Mouse (Mus musculus) small intestine, adult 2 months (tissue): ENCODE measurements around the gene Gm27029. TPM values are rescaled to one million over a fixed set of nuclear protein-coding genes. Genes with fewer than 3 reads are reported as not detected.
A peak's percentile ranks its signal among the peaks of the same experiment; 100 is the strongest.
"Not testable (repeated sequence)": the region's sequence is repeated elsewhere in the genome, so short reads cannot be mapped to it uniquely, and the experiment has no call there.

Experiments used
- H3K27ac ChIP-seq: fragments of 200-500 bp; 2 replicates; pipeline ENCODE4 v1.5.1; 2012; ENCODE audit warnings: low read depth, low read length, control low read depth, inconsistent platforms; ENCODE audit not compliant: insufficient read depth
- H3K27me3 ChIP-seq: fragments of 200-500 bp; 2 replicates; pipeline ENCODE4 v1.6.1; 2012; ENCODE audit warnings: mild to moderate bottlenecking, moderate library complexity, low read length, inconsistent platforms; ENCODE audit not compliant: control insufficient read depth, insufficient read depth
- H3K36me3 ChIP-seq: fragments of 200-500 bp; 2 replicates; pipeline ENCODE4 v1.6.1; 2012; ENCODE audit warnings: mild to moderate bottlenecking, low read length, control low read depth, inconsistent platforms; ENCODE audit not compliant: control insufficient read depth, insufficient read depth
- H3K4me1 ChIP-seq: fragments of 200-500 bp; 2 replicates; pipeline ENCODE4 v1.6.1; 2012; ENCODE audit warnings: low read length, inconsistent platforms, mixed read lengths; ENCODE audit not compliant: control insufficient read depth, insufficient read depth, insufficient read length
- H3K4me3 ChIP-seq: fragments of 200-500 bp; 2 replicates; pipeline ENCODE4 v1.5.1; 2012; ENCODE audit warnings: low read depth, mild to moderate bottlenecking, control low read depth, inconsistent platforms, low read length, moderate library complexity
- CTCF ChIP-seq: fragments of 200-500 bp; IDR thresholded peaks from 2 replicates; pipeline ENCODE4 v1.5.1; 2012; ENCODE audit warnings: low read depth, mild to moderate bottlenecking, control low read depth, inconsistent platforms, low read length, moderate library complexity, mixed read lengths; ENCODE audit not compliant: insufficient replicate concordance, insufficient read length; ENCODE audit errors: extremely low read depth
- POLR2A ChIP-seq: fragments of 200-500 bp; IDR thresholded peaks from 2 replicates; pipeline ENCODE4 v1.6.1; 2012; ENCODE audit warnings: low read depth, mild to moderate bottlenecking, control low read depth, inconsistent platforms, low read length, moderate library complexity
- WGBS: fragments of 180-500 bp; shearing (Covaris S2); methylation state at CpG from one replicate; pipeline ENCODE4 v1.1.7; 2018; 5-methylcytosine and 5-hydroxymethylcytosine counted together
- polyA plus RNA-seq: library from polyadenylated mRNA; depleted of rRNA; stranded (reverse); fragments of >200 nt; gene quantifications from 2 replicates; pipeline ENCODE4 v1.2.3, GENCODE M21; 2012

Gm27029 gene
- polyA plus RNA-seq, 1 experiment = not detected

DNA sequence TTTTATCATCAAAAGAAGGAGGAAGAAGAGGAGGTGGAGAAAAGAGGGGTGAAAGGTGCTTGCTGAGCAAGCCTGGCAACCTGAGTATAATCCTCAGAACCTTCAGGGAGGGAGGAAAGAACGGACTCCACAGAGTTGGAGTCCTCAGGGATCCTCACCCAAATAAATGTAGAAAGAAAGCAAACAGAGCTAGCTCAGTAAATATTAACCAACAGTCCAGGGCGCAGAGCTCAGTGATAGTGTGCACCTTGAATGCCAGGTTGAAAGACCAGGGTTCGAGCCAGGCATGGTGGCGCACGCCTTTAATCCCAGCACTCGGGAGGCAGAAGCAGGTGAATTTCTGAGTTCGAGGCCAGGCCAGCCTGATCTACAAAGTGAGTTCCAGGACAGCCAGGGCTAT lies 31.0 kb upstream of the Gm27029 start:
- peaks cover 26% of the 10 kb centered on the region; the same call in 1 of the 2 replicates for H3K4me1 ChIP-seq
- 42% methylated on average over 7 of the region's 7 CpGs for WGBS
- TF ChIP-seq CTCF (no peak), POLR2A (no peak)
- no peak overlapping the region for H3K4me3 ChIP-seq
- H3K27ac ChIP-seq = peak overlapping the region; percentile 76; the same call in 1 of the 2 replicates
- peaks cover 44% of the 10 kb centered on the region for H3K36me3 ChIP-seq
- H3K27me3 ChIP-seq = no peaks in the 10 kb centered on the region

DNA sequence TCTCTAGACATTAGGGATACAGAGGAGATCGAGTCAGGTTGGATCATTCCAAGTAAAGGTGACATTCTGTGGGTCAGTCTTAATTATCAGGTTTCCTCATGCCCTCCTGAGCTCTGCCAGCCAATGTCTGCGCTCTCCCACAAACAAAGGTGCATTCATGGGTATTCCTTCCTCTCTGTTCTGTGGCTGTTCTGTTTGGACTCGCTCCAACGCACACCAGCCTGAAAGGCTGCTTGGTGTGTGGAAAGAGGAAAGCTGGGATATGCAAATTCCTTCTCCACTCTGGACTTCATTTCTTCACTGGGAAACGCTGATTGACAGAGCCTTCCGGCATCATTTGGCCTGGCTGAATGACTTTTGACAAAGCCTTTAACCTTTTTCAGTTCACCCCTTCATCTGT lies 30.1 kb upstream of the Gm27029 start:
- Histone ChIP-seq H3K4me3 (no peak overlapping the region), H3K4me1 (peaks cover 26% of the 10 kb centered on the region; the same call in 1 of the 2 replicates), H3K27ac (peak overlapping the region; percentile 76), H3K36me3 (peaks cover 35% of the 10 kb centered on the region), H3K27me3 (no peaks in the 10 kb centered on the region)
- 27% methylated on average over 6 of the region's 6 CpGs for WGBS
- TF ChIP-seq CTCF (no peak), POLR2A (no peak)

DNA sequence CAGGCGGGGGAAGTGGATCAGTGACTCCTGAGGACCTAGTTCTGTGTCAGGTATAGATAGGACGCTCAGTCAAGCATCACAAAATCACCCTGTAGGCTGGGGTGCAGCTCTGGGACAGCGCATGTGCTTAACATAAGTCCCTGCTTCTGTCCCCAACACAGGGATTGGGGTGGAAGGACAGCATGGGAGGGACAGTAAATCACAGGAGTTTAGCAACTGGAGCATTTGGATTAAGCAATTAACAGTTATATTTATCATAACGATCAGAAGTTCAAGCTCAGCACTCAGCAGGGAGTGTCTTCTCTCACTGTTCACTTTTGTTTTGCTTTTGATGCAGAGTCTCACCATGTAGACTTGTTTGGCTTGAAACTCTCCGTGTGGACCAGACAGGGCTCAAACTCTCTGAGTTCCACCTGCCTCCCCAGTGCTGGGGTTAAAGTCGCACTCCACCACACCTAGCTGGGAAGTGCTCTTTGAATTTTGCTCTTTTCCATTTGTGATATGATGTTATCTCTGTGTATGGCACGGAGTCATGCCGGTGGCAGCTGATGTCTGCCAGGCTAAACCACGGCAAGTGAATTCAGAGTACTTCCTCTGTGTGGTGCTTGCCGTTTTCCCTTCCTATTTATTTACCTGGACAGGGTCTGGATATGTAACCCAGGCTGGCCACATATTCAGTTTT lies 27.6 kb upstream of the Gm27029 start:
- Histone ChIP-seq H3K36me3 (peaks cover 11% of the 10 kb centered on the region), H3K27me3 (no peaks in the 10 kb centered on the region), H3K27ac (peak overlapping the region; percentile 98), H3K4me3 (peak overlapping the region; percentile 41; the same call in 1 of the 2 replicates), H3K4me1 (peaks cover 27% of the 10 kb centered on the region; the same call in 1 of the 2 replicates)
- no peak for TF ChIP-seq CTCF
- 21% methylated on average over 10 of the region's 10 CpGs for WGBS

DNA sequence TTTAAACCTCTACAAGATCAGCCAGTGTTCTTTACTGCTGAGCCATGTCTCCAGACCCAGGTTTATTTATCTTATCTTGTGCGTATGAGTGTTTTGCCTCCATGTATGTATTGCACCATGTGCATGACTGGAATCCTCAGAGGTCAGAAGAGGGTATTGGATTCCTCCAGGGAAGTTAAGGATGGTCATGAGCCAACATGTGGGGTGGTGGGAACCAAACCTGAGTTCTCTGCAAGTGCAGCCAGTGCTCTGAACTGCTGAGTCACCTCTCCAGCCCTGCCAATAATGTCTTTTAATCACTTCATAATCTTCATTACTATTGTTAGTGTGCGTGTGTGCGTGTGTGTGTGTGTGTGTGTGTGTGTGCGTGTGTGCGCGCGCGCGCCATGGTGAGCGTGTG lies 26.9 kb upstream of the Gm27029 start:
- TF ChIP-seq CTCF (no peak), POLR2A (no peak)
- WGBS = 55% methylated on average over 10 of the region's 10 CpGs
- Histone ChIP-seq H3K27me3 (no peaks in the 10 kb centered on the region), H3K36me3 (peaks cover 4% of the 10 kb centered on the region), H3K27ac (peak overlapping the region; percentile 98), H3K4me1 (peaks cover 27% of the 10 kb centered on the region; the same call in 1 of the 2 replicates), H3K4me3 (peak overlapping the region; percentile 41)

DNA sequence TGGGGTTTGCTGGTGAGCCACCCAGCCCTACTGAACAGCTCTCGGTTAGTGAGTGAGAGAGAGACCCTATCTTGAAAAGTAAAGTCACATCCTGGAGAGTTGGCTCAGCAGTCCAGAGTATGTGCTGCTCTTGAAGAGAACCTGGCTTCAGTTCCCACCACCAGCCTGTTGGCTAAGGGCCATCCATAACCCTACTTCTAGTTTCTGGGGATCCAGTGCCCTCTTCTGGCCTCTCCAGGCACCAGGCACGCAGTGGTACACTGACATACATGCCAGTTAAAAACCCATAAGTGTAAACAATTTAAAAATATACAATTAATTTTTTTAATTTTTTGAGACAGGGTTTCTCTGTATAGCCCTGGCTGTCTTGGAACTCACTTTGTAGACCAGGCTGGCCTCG lies 25.8 kb upstream of the Gm27029 start:
- 78% methylated on average over 3 of the region's 3 CpGs for WGBS
- TF ChIP-seq POLR2A = no peak
- peak; percentile 42; the same call in 1 of the 2 replicates for TF ChIP-seq CTCF

DNA sequence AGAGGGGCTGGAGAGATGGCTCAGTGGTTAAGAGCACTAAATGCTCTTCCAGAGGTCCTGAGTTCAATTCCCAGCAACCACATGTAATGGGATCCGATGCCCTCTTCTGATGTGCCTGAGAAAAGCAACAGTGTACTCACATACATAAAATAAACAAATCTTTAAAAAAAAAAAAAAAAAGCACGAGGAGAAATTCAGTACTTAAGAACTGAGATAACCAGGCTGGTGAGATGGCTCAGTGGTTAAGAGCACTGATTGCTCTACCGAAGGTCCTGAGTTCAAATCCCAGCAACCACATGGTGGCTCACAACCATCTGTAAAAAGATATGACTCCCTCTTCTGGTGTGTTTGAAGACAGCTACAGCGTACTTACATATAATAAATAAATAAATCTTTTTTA lies 25.0 kb upstream of the Gm27029 start:
- H3K4me3 ChIP-seq, H3K27me3 ChIP-seq: not testable (repeated sequence)
- Histone ChIP-seq H3K4me1 (peaks cover 17% of the 10 kb centered on the region; the same call in 1 of the 2 replicates), H3K36me3 (peaks cover 13% of the 10 kb centered on the region), H3K27ac (peak overlapping the region; percentile 97; the same call in 1 of the 2 replicates)
- WGBS = 60% methylated on average over 4 of the region's 4 CpGs

More for the DNA sequence above, 25.8 kb upstream of the Gm27029 start:
- H3K27me3 ChIP-seq = no peaks in the 10 kb centered on the region
- peak overlapping the region; percentile 9; the same call in 1 of the 2 replicates for H3K4me3 ChIP-seq
- H3K36me3 ChIP-seq = peaks cover 7% of the 10 kb centered on the region; the same call in 1 of the 2 replicates
- H3K27ac ChIP-seq = peak overlapping the region; percentile 21; the same call in 1 of the 2 replicates
- H3K4me1 ChIP-seq = peaks cover 21% of the 10 kb centered on the region; the same call in 1 of the 2 replicates

DNA sequence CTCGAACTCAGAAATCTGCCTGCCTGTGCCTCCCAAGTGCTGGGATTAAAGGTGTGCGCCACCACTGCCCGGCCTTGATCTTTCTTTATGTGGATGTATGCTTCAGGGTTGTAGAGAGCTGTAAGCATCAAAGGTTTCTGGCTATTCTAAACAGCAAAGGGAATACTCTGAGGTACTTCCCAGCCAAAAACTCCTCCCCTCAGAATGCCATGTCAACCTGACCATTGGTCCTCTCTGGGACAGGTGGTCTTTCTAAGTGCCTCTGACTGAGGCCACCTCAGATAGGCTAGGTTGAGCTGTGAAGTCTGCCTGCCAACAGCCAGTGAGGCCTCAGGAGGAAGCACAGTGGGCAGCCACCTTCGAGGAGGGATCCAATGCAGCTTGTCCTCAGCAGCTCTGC lies 24.3 kb upstream of the Gm27029 start:
- Histone ChIP-seq H3K27me3 (no peaks in the 10 kb centered on the region), H3K27ac (peak overlapping the region; percentile 97), H3K36me3 (peaks cover 20% of the 10 kb centered on the region), H3K4me1 (peaks cover 14% of the 10 kb centered on the region; the same call in 1 of the 2 replicates), H3K4me3 (peak overlapping the region; percentile 86)
- TF ChIP-seq POLR2A (no peak), CTCF (no peak)
- 6% methylated on average over 4 of the region's 4 CpGs for WGBS

DNA sequence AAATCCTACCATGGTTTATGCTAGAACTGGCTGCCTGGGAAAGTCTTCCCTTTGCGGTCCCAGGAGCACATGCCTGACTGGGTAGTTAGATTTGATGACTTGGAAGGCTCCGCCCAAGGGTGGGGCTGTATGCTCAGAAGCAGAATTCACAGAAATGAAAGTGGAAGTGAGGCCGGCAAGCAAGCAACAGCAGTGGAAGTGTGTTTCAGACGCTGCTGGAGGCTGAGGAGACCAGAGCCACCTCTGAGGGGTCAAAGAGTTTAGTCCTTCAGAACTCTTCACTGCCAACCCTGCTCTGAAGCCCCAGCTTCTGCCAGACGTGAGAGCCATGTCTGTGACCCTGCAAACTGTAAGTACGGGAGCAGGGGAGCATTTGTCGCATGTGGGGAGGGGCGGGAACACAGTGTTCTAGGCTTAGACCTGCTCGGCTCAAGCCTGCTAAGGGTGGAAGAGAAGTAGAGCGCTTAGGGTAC lies 23.7 kb upstream of the Gm27029 start, which contains the start of gene Ifi35:
TSS of gene Ifi35 (plus strand) at position 134 of the 473 bp plus-strand sequence.
- H3K36me3 ChIP-seq = peaks cover 23% of the 10 kb centered on the region
- H3K4me3 ChIP-seq = peak within 1 kb of the TSS; percentile 86
- TF ChIP-seq POLR2A (peak; percentile 97), CTCF (no peak)
- H3K27me3 ChIP-seq = no peaks in the 10 kb centered on the region
- peak within 1 kb of the TSS; percentile 97 for H3K27ac ChIP-seq
- H3K4me1 ChIP-seq = peaks cover 11% of the 10 kb centered on the region; the same call in 1 of the 2 replicates
- WGBS = 1% methylated on average over 10 of the region's 10 CpGs
